Mouse (Mus musculus) common myeloid progenitor, adult 5-6 weeks (primary cell): ENCODE measurements at regions not wholly inside any gene's neighbourhood (a gene's known extent, or its start where the extent isn't known, plus 50 kb on each side); places are given as distances from the start of the nearest gene placed in this dataset.

Source experiments
- ATAC-seq: replicated peaks from 2 replicates; pipeline ENCODE4 v1.8.0; 2016; ENCODE audit warnings: low read depth, mild to moderate bottlenecking, moderate TSS enrichment, inconsistent platforms; ENCODE audit not compliant: poor library complexity, severe bottlenecking

DNA sequence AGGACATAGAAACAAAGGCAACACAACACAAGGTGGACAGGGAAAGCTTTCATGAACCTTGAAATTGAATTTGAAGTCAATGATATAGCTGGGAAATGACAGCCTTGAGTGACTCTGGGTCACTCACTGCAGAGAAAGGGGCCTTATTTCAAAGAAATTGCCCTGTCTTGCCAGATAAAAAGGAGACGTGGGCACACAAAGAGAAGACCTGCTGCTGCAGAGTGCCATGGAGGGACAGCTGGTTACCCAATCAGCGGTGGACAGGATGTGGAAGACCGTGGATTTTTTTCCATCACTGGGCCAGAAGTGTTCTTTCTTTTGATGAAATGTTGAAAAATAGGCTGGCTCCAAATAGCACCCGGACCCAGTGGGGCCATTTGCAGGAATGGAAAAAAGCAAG lies 77.8 kb upstream of the Epha4 start:
- ATAC-seq, result no peak

- ATAC-seq, result no peak
These were observed 77.4 kb upstream of the Epha4 start for GRCm38 (mm10) chr1:77592248-77592647.

DNA sequence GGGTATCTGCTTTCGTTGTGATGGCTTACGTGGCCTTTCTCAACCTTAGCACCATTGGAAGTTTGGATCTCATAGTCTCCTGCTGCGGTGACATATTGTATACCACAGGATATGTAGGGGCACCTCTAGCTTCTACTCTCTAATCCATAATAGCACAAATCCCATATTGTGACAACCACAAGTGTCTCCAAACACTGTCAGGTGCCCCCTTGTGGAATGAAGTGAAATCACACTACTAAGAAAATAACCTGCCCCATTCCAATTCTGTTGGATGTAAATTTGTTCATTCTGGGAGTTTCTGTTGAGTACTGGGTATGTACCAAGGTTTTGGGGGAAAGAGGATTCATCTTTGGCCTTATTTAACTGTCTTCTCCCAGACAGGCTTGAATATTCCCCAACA lies 74.5 kb upstream of the Epha4 start:
- no peak for ATAC-seq

GRCm38 (mm10) chr1:77585520-77585919 lies 70.6 kb upstream of the Epha4 start:
- ATAC-seq, result no peak

- ATAC-seq, result no peak
These were observed 53.2 kb upstream of the Epha4 start for GRCm38 (mm10) chr1:77568081-77568480.

DNA sequence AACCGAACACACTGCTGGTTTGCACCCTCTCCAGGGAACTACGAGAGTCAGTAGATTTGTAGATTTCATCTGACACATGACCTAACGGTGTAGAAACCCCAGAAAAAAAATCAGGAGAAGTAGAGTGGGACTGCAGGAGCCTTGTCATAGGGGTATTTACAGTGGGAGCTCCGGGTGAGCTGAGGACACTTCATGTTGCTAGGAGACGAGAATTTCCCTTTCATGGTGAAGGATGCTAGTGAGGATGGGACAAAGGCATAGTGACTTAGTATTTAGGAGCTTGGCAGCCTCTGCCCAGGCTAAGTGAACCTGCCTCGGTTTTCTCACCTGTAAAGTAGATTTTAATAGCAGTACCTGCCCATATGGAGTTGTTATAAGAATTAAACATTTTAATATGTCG lies 52.8 kb upstream of the Epha4 start:
- ATAC-seq, result no peak
